ENCODE assay signal across 22 mouse cellular contexts in genomic region chr5:115840946-115841775, GRCm38 (mm10). TPM values are rescaled to one million over a fixed set of nuclear protein-coding genes. Genes with fewer than 3 reads are reported as not detected.
DNase-seq lines count a peak whose midpoint lies in the region; ATAC-seq and TF ChIP-seq lines count a peak whose summit lies in the region.
"Had no signal": no experiment of that assay in that cellular context is flagged by ENCODE, and none has a peak within 500 bp of the region (broad histone marks: within the 10 kb centered on the region; RNA-seq: fewer than 3 reads in every experiment).

No protein-coding gene starts in this region.

- H3K4me3 ChIP-seq in ES-E14 (ENCODE audit: insufficient read depth in 1 of 2, low read depth in 1 of 2, low read length in 2 of 2, poor library complexity in 1 of 2, severe bottlenecking in 1 of 2), result no peak overlapping the region
- no peak overlapping the region for H3K4me3 ChIP-seq in midbrain, embryonic 14.5 days (replicated peaks; ENCODE audit: low read depth, low read length)
- no peak overlapping the region for H3K4me3 ChIP-seq in hindbrain, postnatal 0 days (ENCODE audit: low read length)
- H3K4me3 ChIP-seq: embryonic facial prominence, embryonic 15.5 days; erythroblast, embryonic 14.5 days; forebrain, embryonic 10.5 days; heart, embryonic 10.5 days; hindbrain, embryonic 12.5 days had no signal

- H3K27ac ChIP-seq in ES-E14 (ENCODE audit: insufficient read depth, low read depth, low read length, poor library complexity, severe bottlenecking), result peak overlapping the region; percentile 61; the same call in 1 of the 2 replicates
- H3K27ac ChIP-seq in midbrain, embryonic 14.5 days (replicated peaks; ENCODE audit: low read depth, low read length), result no peak overlapping the region
- no peak overlapping the region for H3K27ac ChIP-seq in hindbrain, postnatal 0 days
- H3K27ac ChIP-seq: embryonic facial prominence, embryonic 15.5 days; forebrain, embryonic 10.5 days; heart, embryonic 10.5 days; hindbrain, embryonic 12.5 days had no signal

- H3K36me3 ChIP-seq in ES-E14 (ENCODE audit: control insufficient read depth, insufficient read depth, low read length, poor library complexity, severe bottlenecking), result no peaks in the 10 kb centered on the region
- H3K36me3 ChIP-seq in midbrain, embryonic 14.5 days (ENCODE audit: control insufficient read depth, insufficient read depth, low read length), result no peaks in the 10 kb centered on the region
- H3K36me3 ChIP-seq in hindbrain, postnatal 0 days (ENCODE audit: insufficient read depth, low read length), result no peaks in the 10 kb centered on the region
- H3K36me3 ChIP-seq: embryonic facial prominence, embryonic 15.5 days; forebrain, embryonic 10.5 days; heart, embryonic 10.5 days; hindbrain, embryonic 12.5 days had no signal

- no peak for TF ChIP-seq CTCF in hindbrain, postnatal 0 days (IDR thresholded peaks at IDR 0.05; ENCODE audit: low read depth)

- H3K9ac ChIP-seq in ES-E14 (ENCODE audit: insufficient read depth, low read depth, low read length, poor library complexity, severe bottlenecking), result no peak overlapping the region
- no peak overlapping the region for H3K9ac ChIP-seq in midbrain, embryonic 14.5 days (replicated peaks; ENCODE audit: low read length)
- H3K9ac ChIP-seq in hindbrain, postnatal 0 days (replicated peaks; ENCODE audit: low read length), result no peak overlapping the region
- H3K9ac ChIP-seq: embryonic facial prominence, embryonic 15.5 days; hindbrain, embryonic 12.5 days had no signal

- in situ Hi-C loops in ES-E14 (cut with MboI; ENCODE audit: low sequenced_read_pairs in 2 of 2, unreplicated experiment in 2 of 2), result no loop called here

- H3K27me3 ChIP-seq in midbrain, embryonic 14.5 days (ENCODE audit: control insufficient read depth, insufficient read depth, low read length), result no peaks in the 10 kb centered on the region
- no peaks in the 10 kb centered on the region for H3K27me3 ChIP-seq in hindbrain, postnatal 0 days (ENCODE audit: insufficient read depth, low read length)
- H3K27me3 ChIP-seq: embryonic facial prominence, embryonic 15.5 days; hindbrain, embryonic 12.5 days had no signal

- H3K4me1 ChIP-seq in ES-E14 (ENCODE audit: control insufficient read depth in 2 of 2, insufficient read depth in 2 of 2, low read length in 2 of 2, poor library complexity in 1 of 2), result no peaks in the 10 kb centered on the region; a peak in 1 of 4 replicates
- H3K4me1 ChIP-seq in midbrain, embryonic 14.5 days (ENCODE audit: control insufficient read depth, insufficient read depth, low read length), result peaks cover 10% of the 10 kb centered on the region; the same call in 1 of the 2 replicates
- H3K4me1 ChIP-seq in hindbrain, postnatal 0 days (ENCODE audit: insufficient read depth, low read length), result peaks cover 9% of the 10 kb centered on the region; the same call in 1 of the 2 replicates

- peak; percentile 33 for DNase-seq in thymus, postnatal 4 days
- no peak for DNase-seq in thymus, postnatal 25 days
- DNase-seq in ES-E14 (ENCODE audit: low read depth, low spot score) (no peak), ZHBTc4 (ENCODE audit: low read depth, low spot score) (peak; percentile 91)
- no peak for DNase-seq in midbrain, embryonic 14.5 days
- DNase-seq in hindbrain, postnatal 0 days (ENCODE audit: low spot score), result no peak
- DNase-seq: adrenal gland, adult 2 months; adrenal gland, postnatal 36 days; cerebellum, adult 2 months; embryo, embryonic 11 days; gastrocnemius, postnatal 10 days; heart, adult 18-20 months; heart, postnatal 10 days; heart, postnatal 4 days had no signal

- H3K9me3 ChIP-seq in ES-E14 (ENCODE audit: control insufficient read depth, insufficient read depth, low read depth, low read length), result no peaks in the 10 kb centered on the region
- H3K9me3 ChIP-seq in midbrain, embryonic 14.5 days (ENCODE audit: control insufficient read depth, low read length), result no peaks in the 10 kb centered on the region
- no peaks in the 10 kb centered on the region for H3K9me3 ChIP-seq in hindbrain, postnatal 0 days (ENCODE audit: low read length)
- H3K9me3 ChIP-seq: embryonic facial prominence, embryonic 15.5 days; heart, embryonic 10.5 days; hindbrain, embryonic 12.5 days had no signal

- no peak for ATAC-seq in midbrain, embryonic 14.5 days (ENCODE audit: low FRiP score, low TSS enrichment)
- ATAC-seq in hindbrain, postnatal 0 days, result no peak
- ATAC-seq: CD4-positive, CD25-positive, alpha-beta regulatory T cell, adult 4 months; forebrain, embryonic 14.5 days; hindbrain, embryonic 16.5 days had no signal

- H3K4me2 ChIP-seq in midbrain, embryonic 14.5 days (ENCODE audit: low read length), result no peak overlapping the region
- no peak overlapping the region for H3K4me2 ChIP-seq in hindbrain, postnatal 0 days (ENCODE audit: low read depth, low read length)
- H3K4me2 ChIP-seq: embryonic facial prominence, embryonic 15.5 days; hindbrain, embryonic 12.5 days had no signal

- WGBS in midbrain, embryonic 14.5 days, result 74% methylated on average over 12 of the region's 12 CpGs
- WGBS in hindbrain, postnatal 0 days, result 71% methylated on average over 12 of the region's 12 CpGs

TF ChIP-seq in ES-E14, 5 proteins besides CTCF, POLR2A, EP300 and RAD21:
- no peak for TF ChIP-seq CHD2 (IDR thresholded peaks at IDR 0.05; ENCODE audit: low read depth, low read length)
- no peak for TF ChIP-seq MAFK (IDR thresholded peaks at IDR 0.05; ENCODE audit: insufficient read depth, low read depth, low read length)
- TF ChIP-seq ZNF384 (IDR thresholded peaks at IDR 0.05; ENCODE audit: low read depth, low read length), result peak; percentile 96
- TF ChIP-seq HCFC1 (IDR thresholded peaks at IDR 0.05; ENCODE audit: borderline replicate concordance, insufficient read depth, low read length), result no peak
TF ChIP-seq in ES-E14: peak in this region for 1.

RNA-seq across cellular contexts. Expression of gene Cit, which starts 3.9 kb away (rescaled TPM):
- total RNA-seq in ES-E14 (2012; rRNA removed), result 43.4 and 62.0 TPM in 2 replicates
- 17.0 and 19.1 TPM in 2 replicates for polyA plus RNA-seq in midbrain, embryonic 14.5 days (2014; fragmentation: Nextera tagmentation; extraction: Ambion mirVana)
- total RNA-seq in hindbrain, postnatal 0 days (2014; rRNA removed), result 28.5 and 30.2 TPM in 2 replicates
- 36.7 and 40.9 TPM in 2 replicates for polyA plus RNA-seq in hindbrain, postnatal 0 days (2015; fragmentation: Nextera tagmentation; extraction: Ambion mirVana)

Comparison
In these comparisons a context has a peak if more than half of its experiments do, and no peak if none do; other contexts are left out.
1. DNase-seq: peak in thymus, postnatal 4 days (single experiment) and ZHBTc4 (single experiment); none in thymus, postnatal 25 days (single experiment), ES-E14 (single experiment), midbrain, embryonic 14.5 days (single experiment) and hindbrain, postnatal 0 days (single experiment).